Mouse (Mus musculus): ENCODE results near the gene Lcp1. TPM values are rescaled to one million over a fixed set of nuclear protein-coding genes. Genes with fewer than 3 reads are reported as not detected.

Lcp1 gene
- polyA plus RNA-seq, 1 experiment, result 0.01 TPM

- Histone ChIP-seq H3K4me3 (ENCODE audit: insufficient read depth, poor library complexity, severe bottlenecking) (no peak overlapping the region), H3K36me3 (ENCODE audit: control insufficient read depth, insufficient read depth) (no peaks in the 10 kb centered on the region), H3K27me3 (ENCODE audit: control insufficient read depth, insufficient read depth, insufficient read length) (no peaks in the 10 kb centered on the region), H3ac (ENCODE audit: control insufficient read depth, insufficient read length, low read depth) (no peak overlapping the region), H3K79me3 (ENCODE audit: low read depth) (no peaks in the 10 kb centered on the region), H3K79me2 (ENCODE audit: control insufficient read depth, insufficient read depth) (no peaks in the 10 kb centered on the region)
- no peak for TF ChIP-seq CTCF (IDR thresholded peaks at IDR 0.05; ENCODE audit: control insufficient read depth, insufficient read depth, insufficient read length)
- TF ChIP-seq MAX (IDR thresholded peaks at IDR 0.05), result no peak
- TF ChIP-seq CEBPB (IDR thresholded peaks at IDR 0.05; ENCODE audit: low read depth), result no peak
- no peak for TF ChIP-seq MYOD1 (IDR thresholded peaks at IDR 0.05; ENCODE audit: control insufficient read depth, insufficient read length, low read depth)
Measured at GRCm38 (mm10) chr14:75233070-75233469, 102.2 kb downstream of the Lcp1 start.

- H3K4me3 ChIP-seq (ENCODE audit: insufficient read depth, poor library complexity, severe bottlenecking), result no peak overlapping the region
- H3K27me3 ChIP-seq (ENCODE audit: control insufficient read depth, insufficient read depth, insufficient read length), result no peaks in the 10 kb centered on the region
- no peak overlapping the region for H3ac ChIP-seq (ENCODE audit: control insufficient read depth, insufficient read length, low read depth)
- no peaks in the 10 kb centered on the region for H3K79me2 ChIP-seq (ENCODE audit: control insufficient read depth, insufficient read depth)
- no peaks in the 10 kb centered on the region for H3K36me3 ChIP-seq (ENCODE audit: control insufficient read depth, insufficient read depth)
- H3K79me3 ChIP-seq (ENCODE audit: low read depth), result no peaks in the 10 kb centered on the region
- no peak for TF ChIP-seq CEBPB (IDR thresholded peaks at IDR 0.05; ENCODE audit: low read depth)
- TF ChIP-seq MAX (IDR thresholded peaks at IDR 0.05), result no peak
- no peak for TF ChIP-seq MYOD1 (IDR thresholded peaks at IDR 0.05; ENCODE audit: control insufficient read depth, insufficient read length, low read depth)
- no peak for TF ChIP-seq FOSL1 (IDR thresholded peaks at IDR 0.05; ENCODE audit: insufficient read depth, low read length, poor library complexity, severe bottlenecking)
- no peak for TF ChIP-seq CTCF (IDR thresholded peaks at IDR 0.05; ENCODE audit: control insufficient read depth, insufficient read depth, insufficient read length)
- no peak for TF ChIP-seq USF1 (IDR thresholded peaks at IDR 0.05; ENCODE audit: low read depth)
- TF ChIP-seq MYOG (IDR thresholded peaks at IDR 0.05; ENCODE audit: control insufficient read depth, extremely low read depth, insufficient read length), result no peak
Measured at GRCm38 (mm10) chr14:75235552-75235951, 104.7 kb downstream of the Lcp1 start.

GRCm38 (mm10) chr14:75235955-75236635, 105.2 kb downstream of the Lcp1 start:
- no peaks in the 10 kb centered on the region for H3K27me3 ChIP-seq (ENCODE audit: control insufficient read depth, insufficient read depth, insufficient read length)
- H3K4me3 ChIP-seq (ENCODE audit: insufficient read depth, poor library complexity, severe bottlenecking), result no peak overlapping the region
- H3K36me3 ChIP-seq (ENCODE audit: control insufficient read depth, insufficient read depth), result no peaks in the 10 kb centered on the region
- no peak overlapping the region for H3ac ChIP-seq (ENCODE audit: control insufficient read depth, insufficient read length, low read depth)
- no peaks in the 10 kb centered on the region for H3K79me3 ChIP-seq (ENCODE audit: low read depth)
- H3K79me2 ChIP-seq (ENCODE audit: control insufficient read depth, insufficient read depth), result no peaks in the 10 kb centered on the region
- TF ChIP-seq CEBPB (IDR thresholded peaks at IDR 0.05; ENCODE audit: low read depth), result no peak
- no peak for TF ChIP-seq MYOD1 (IDR thresholded peaks at IDR 0.05; ENCODE audit: control insufficient read depth, insufficient read length, low read depth)
- TF ChIP-seq MYOG (IDR thresholded peaks at IDR 0.05; ENCODE audit: control insufficient read depth, extremely low read depth, insufficient read length), result no peak
- TF ChIP-seq MAX (IDR thresholded peaks at IDR 0.05), result no peak
- no peak for TF ChIP-seq CTCF (IDR thresholded peaks at IDR 0.05; ENCODE audit: control insufficient read depth, insufficient read depth, insufficient read length)
- no peak for TF ChIP-seq FOSL1 (IDR thresholded peaks at IDR 0.05; ENCODE audit: insufficient read depth, low read length, poor library complexity, severe bottlenecking)
- no peak for TF ChIP-seq USF1 (IDR thresholded peaks at IDR 0.05; ENCODE audit: low read depth)

GRCm38 (mm10) chr14:75236636-75237003, 105.7 kb downstream of the Lcp1 start:
- H3K36me3 ChIP-seq (ENCODE audit: control insufficient read depth, insufficient read depth), result no peaks in the 10 kb centered on the region
- no peaks in the 10 kb centered on the region for H3K79me3 ChIP-seq (ENCODE audit: low read depth)
- H3K79me2 ChIP-seq (ENCODE audit: control insufficient read depth, insufficient read depth), result no peaks in the 10 kb centered on the region
- H3K4me3 ChIP-seq (ENCODE audit: insufficient read depth, poor library complexity, severe bottlenecking), result no peak overlapping the region
- no peaks in the 10 kb centered on the region for H3K27me3 ChIP-seq (ENCODE audit: control insufficient read depth, insufficient read depth, insufficient read length)
- TF ChIP-seq USF1 (IDR thresholded peaks at IDR 0.05; ENCODE audit: low read depth) (no peak), CTCF (IDR thresholded peaks at IDR 0.05; ENCODE audit: control insufficient read depth, insufficient read depth, insufficient read length) (no peak), FOSL1 (IDR thresholded peaks at IDR 0.05; ENCODE audit: insufficient read depth, low read length, poor library complexity, severe bottlenecking) (no peak), CEBPB (IDR thresholded peaks at IDR 0.05; ENCODE audit: low read depth) (no peak), MYOD1 (IDR thresholded peaks at IDR 0.05; ENCODE audit: control insufficient read depth, insufficient read length, low read depth) (no peak), MAX (IDR thresholded peaks at IDR 0.05) (no peak), MYOG (IDR thresholded peaks at IDR 0.05; ENCODE audit: control insufficient read depth, extremely low read depth, insufficient read length) (no peak)
- H3ac ChIP-seq (ENCODE audit: control insufficient read depth, insufficient read length, low read depth), result no peak overlapping the region

- no peak for TF ChIP-seq FOSL1 (IDR thresholded peaks at IDR 0.05; ENCODE audit: insufficient read depth, low read length, poor library complexity, severe bottlenecking)
- TF ChIP-seq USF1 (IDR thresholded peaks at IDR 0.05; ENCODE audit: low read depth), result no peak
- TF ChIP-seq MAX (IDR thresholded peaks at IDR 0.05), result no peak
- H3K79me2 ChIP-seq (ENCODE audit: control insufficient read depth, insufficient read depth), result no peaks in the 10 kb centered on the region
- H3K36me3 ChIP-seq (ENCODE audit: control insufficient read depth, insufficient read depth), result no peaks in the 10 kb centered on the region
- no peak overlapping the region for H3K4me3 ChIP-seq (ENCODE audit: insufficient read depth, poor library complexity, severe bottlenecking)
- no peak overlapping the region for H3ac ChIP-seq (ENCODE audit: control insufficient read depth, insufficient read length, low read depth)
- H3K79me3 ChIP-seq (ENCODE audit: low read depth), result no peaks in the 10 kb centered on the region
- H3K27me3 ChIP-seq (ENCODE audit: control insufficient read depth, insufficient read depth, insufficient read length), result no peaks in the 10 kb centered on the region
Measured at GRCm38 (mm10) chr14:75237096-75237495, 106.2 kb downstream of the Lcp1 start.

- Histone ChIP-seq H3K79me3 (ENCODE audit: low read depth) (no peaks in the 10 kb centered on the region), H3K36me3 (ENCODE audit: control insufficient read depth, insufficient read depth) (no peaks in the 10 kb centered on the region), H3K27me3 (ENCODE audit: control insufficient read depth, insufficient read depth, insufficient read length) (no peaks in the 10 kb centered on the region), H3K79me2 (ENCODE audit: control insufficient read depth, insufficient read depth) (no peaks in the 10 kb centered on the region), H3K4me3 (ENCODE audit: insufficient read depth, poor library complexity, severe bottlenecking) (no peak overlapping the region), H3ac (ENCODE audit: control insufficient read depth, insufficient read length, low read depth) (no peak overlapping the region)
- TF ChIP-seq MYOG (IDR thresholded peaks at IDR 0.05; ENCODE audit: control insufficient read depth, extremely low read depth, insufficient read length) (no peak), USF1 (IDR thresholded peaks at IDR 0.05; ENCODE audit: low read depth) (no peak), FOSL1 (IDR thresholded peaks at IDR 0.05; ENCODE audit: insufficient read depth, low read length, poor library complexity, severe bottlenecking) (no peak), MYOD1 (IDR thresholded peaks at IDR 0.05; ENCODE audit: control insufficient read depth, insufficient read length, low read depth) (no peak), MAX (IDR thresholded peaks at IDR 0.05) (no peak), CEBPB (IDR thresholded peaks at IDR 0.05; ENCODE audit: low read depth) (no peak), CTCF (IDR thresholded peaks at IDR 0.05; ENCODE audit: control insufficient read depth, insufficient read depth, insufficient read length) (no peak)
Measured at GRCm38 (mm10) chr14:75238054-75238692, 107.3 kb downstream of the Lcp1 start.

Measured in C2C12 (cell line).